Mouse (Mus musculus) liver, embryonic 15.5 days (tissue): ENCODE measurements around the gene Fnbp1. TPM values are rescaled to one million over a fixed set of nuclear protein-coding genes. Genes with fewer than 3 reads are reported as not detected.

Experiments used
- ATAC-seq: fragments of 200-750 bp; cut with Nextera tagmentation; 2 replicates; pipeline ENCODE4 v1.8.0; 2017; ENCODE audit warnings: moderate number of reproducible peaks, mild to moderate bottlenecking, moderate library complexity; ENCODE audit not compliant: insufficient read depth
- H3K27ac ChIP-seq: fragments of 300-500 bp; sonication (generic); replicated peaks from 2 replicates; pipeline ENCODE4 v1.5.1; 2015; ENCODE audit warnings: mild to moderate bottlenecking, inconsistent platforms
- H3K27me3 ChIP-seq: fragments of 300-500 bp; sonication (generic); 2 replicates; pipeline ENCODE4 v1.6.1; 2015; ENCODE audit warnings: mild to moderate bottlenecking, inconsistent platforms
- H3K36me3 ChIP-seq: fragments of 300-500 bp; sonication (generic); replicated peaks from 2 replicates; pipeline ENCODE4 v1.6.1; 2015; ENCODE audit warnings: moderate library complexity, mild to moderate bottlenecking, inconsistent platforms
- H3K4me1 ChIP-seq: fragments of 300-500 bp; sonication (generic); replicated peaks from 2 replicates; pipeline ENCODE4 v1.6.1; 2015; ENCODE audit warnings: inconsistent platforms
- H3K4me2 ChIP-seq: fragments of 300-500 bp; sonication (generic); 2 replicates; pipeline ENCODE4 v1.6.1; 2015; ENCODE audit warnings: moderate library complexity, mild to moderate bottlenecking, inconsistent platforms
- H3K4me3 ChIP-seq: fragments of 300-500 bp; sonication (generic); replicated peaks from 2 replicates; pipeline ENCODE4 v1.5.1; 2015; ENCODE audit warnings: mild to moderate bottlenecking, inconsistent platforms
- H3K9ac ChIP-seq: fragments of 300-500 bp; sonication (generic); 2 replicates; pipeline ENCODE4 v1.6.1; 2015; ENCODE audit warnings: moderate library complexity, mild to moderate bottlenecking, inconsistent platforms
- H3K9me3 ChIP-seq: fragments of 300-500 bp; sonication (generic); replicated peaks from 2 replicates; pipeline ENCODE4 v1.6.1; 2016; ENCODE audit warnings: inconsistent platforms
- WGBS: fragments of 180-500 bp; shearing (Covaris S2); methylation state at CpG from one replicate; pipeline ENCODE4 v1.1.7; 2015; ENCODE audit warnings: mixed read lengths; ENCODE audit not compliant: insufficient replicate concordance; 5-methylcytosine and 5-hydroxymethylcytosine counted together
- polyA plus RNA-seq: library from polyadenylated mRNA; unstranded; fragments of >200 nt; fragmentation: Nextera tagmentation; extraction: Ambion mirVana; gene quantifications from 2 replicates; pipeline ENCODE4 v1.2.1, GENCODE M21; 2015

The Fnbp1 gene
- polyA plus RNA-seq, 1 experiment from 2014 or later, result 5.1 TPM

- peak overlapping the region; percentile 59 for H3K4me2 ChIP-seq
- H3K27ac ChIP-seq, result peak overlapping the region; percentile 79
- no peaks in the 10 kb centered on the region for H3K27me3 ChIP-seq
- H3K9ac ChIP-seq, result peak overlapping the region; percentile 20; the same call in 1 of the 2 replicates
- WGBS, result 11% methylated on average over 2 of the region's 2 CpGs
- no peaks in the 10 kb centered on the region; the same call in 1 of the 2 replicates for H3K36me3 ChIP-seq
- H3K4me1 ChIP-seq, result peaks cover 36% of the 10 kb centered on the region
- peak overlapping the region; percentile 19 for H3K4me3 ChIP-seq
- H3K9me3 ChIP-seq, result no peaks in the 10 kb centered on the region
- peak; percentile 53; the same call in 1 of the 2 replicates for ATAC-seq
Measured at GRCm38 (mm10) chr2:31005453-31005852, 136.4 kb downstream of the Fnbp1 start.

DNA sequence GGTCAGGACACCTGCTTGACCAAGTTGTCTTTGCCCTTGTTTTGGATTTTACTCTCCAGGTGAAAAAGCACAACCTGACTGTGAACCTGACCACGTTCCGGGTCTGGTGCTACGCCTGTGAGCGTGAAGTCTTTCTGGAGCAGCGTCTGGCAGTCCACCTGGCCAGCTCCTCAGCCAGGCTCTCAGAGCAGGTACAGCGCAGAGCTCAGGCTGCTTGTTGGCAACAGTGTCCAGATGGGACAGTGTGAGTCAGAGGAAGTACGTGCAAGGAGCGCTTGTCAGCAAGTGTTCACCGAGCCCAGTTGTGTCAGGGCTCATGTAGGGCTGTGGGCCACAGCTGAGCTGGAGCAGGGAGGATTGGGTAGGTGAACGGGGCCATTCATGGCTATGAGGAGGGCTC, 139.0 kb downstream of the Fnbp1 start:
- Histone ChIP-seq H3K4me2 (no peak overlapping the region), H3K4me1 (peaks cover 35% of the 10 kb centered on the region), H3K27ac (no peak overlapping the region), H3K9me3 (no peaks in the 10 kb centered on the region), H3K4me3 (no peak overlapping the region), H3K36me3 (no peaks in the 10 kb centered on the region; the same call in 1 of the 2 replicates), H3K27me3 (no peaks in the 10 kb centered on the region), H3K9ac (no peak overlapping the region)
- ATAC-seq, result no peak
- 85% methylated on average over 10 of the region's 10 CpGs for WGBS

- H3K4me2 ChIP-seq, result no peak overlapping the region
- no peaks in the 10 kb centered on the region for H3K27me3 ChIP-seq
- no peak overlapping the region for H3K4me3 ChIP-seq
- H3K27ac ChIP-seq, result no peak overlapping the region
- H3K4me1 ChIP-seq, result 0 out of 2 replicates have a peak, but pooled peaks cover 3% of the 10 kb centered on the region
- H3K9me3 ChIP-seq, result no peaks in the 10 kb centered on the region
- H3K9ac ChIP-seq, result no peak overlapping the region
- H3K36me3 ChIP-seq, result no peaks in the 10 kb centered on the region
- ATAC-seq, result no peak
- 62% methylated on average over 8 of the region's 8 CpGs for WGBS
Measured at GRCm38 (mm10) chr2:30998443-30999260, 143.2 kb downstream of the Fnbp1 start.

- 72% methylated on average over 11 of the region's 11 CpGs for WGBS
- no peaks in the 10 kb centered on the region for H3K27me3 ChIP-seq
- ATAC-seq, result no peak
- H3K27ac ChIP-seq, result no peak overlapping the region
- H3K9me3 ChIP-seq, result no peaks in the 10 kb centered on the region
- H3K4me1 ChIP-seq, result 0 out of 2 replicates have a peak, but pooled peaks cover 3% of the 10 kb centered on the region
- no peak overlapping the region for H3K4me2 ChIP-seq
- no peak overlapping the region for H3K9ac ChIP-seq
- no peak overlapping the region for H3K4me3 ChIP-seq
- H3K36me3 ChIP-seq, result no peaks in the 10 kb centered on the region
Measured at GRCm38 (mm10) chr2:30995432-30995996, 146.3 kb downstream of the Fnbp1 start.

GRCm38 (mm10) chr2:30994853-30995252, 147.0 kb downstream of the Fnbp1 start:
- WGBS, result 69% methylated on average over 4 of the region's 4 CpGs
- 0 out of 2 replicates have a peak, but pooled peaks cover 3% of the 10 kb centered on the region for H3K4me1 ChIP-seq

GRCm38 (mm10) chr2:30990221-30990620, 151.6 kb downstream of the Fnbp1 start:
- Histone ChIP-seq H3K9ac (no peak overlapping the region), H3K4me1 (peaks cover 8% of the 10 kb centered on the region), H3K4me2 (no peak overlapping the region), H3K27me3 (no peaks in the 10 kb centered on the region), H3K4me3 (no peak overlapping the region), H3K27ac (no peak overlapping the region), H3K9me3 (no peaks in the 10 kb centered on the region), H3K36me3 (no peaks in the 10 kb centered on the region)
- 69% methylated on average over 9 of the region's 9 CpGs for WGBS
- ATAC-seq, result no peak

More at GRCm38 (mm10) chr2:30994853-30995252, 147.0 kb downstream of the Fnbp1 start:
- H3K36me3 ChIP-seq, result no peaks in the 10 kb centered on the region
- H3K27me3 ChIP-seq, result no peaks in the 10 kb centered on the region
- no peaks in the 10 kb centered on the region for H3K9me3 ChIP-seq
- no peak overlapping the region for H3K9ac ChIP-seq
- no peak for ATAC-seq
- no peak overlapping the region for H3K4me3 ChIP-seq
- no peak overlapping the region for H3K27ac ChIP-seq
- no peak overlapping the region for H3K4me2 ChIP-seq

- Histone ChIP-seq H3K9me3 (no peaks in the 10 kb centered on the region), H3K4me2 (peak overlapping the region; percentile 55), H3K27me3 (no peaks in the 10 kb centered on the region), H3K4me3 (peak overlapping the region; percentile 35), H3K36me3 (no peaks in the 10 kb centered on the region), H3K4me1 (peaks cover 38% of the 10 kb centered on the region), H3K9ac (no peak overlapping the region), H3K27ac (no peak overlapping the region)
- WGBS, result 20% methylated on average over 17 of the region's 17 CpGs
- ATAC-seq, result no peak
Measured at GRCm38 (mm10) chr2:30985111-30986020, 156.4 kb downstream of the Fnbp1 start.

GRCm38 (mm10) chr2:30983024-30983423, 158.8 kb downstream of the Fnbp1 start:
- Histone ChIP-seq H3K4me3 (peak overlapping the region; percentile 93), H3K27ac (no peak overlapping the region)

DNA sequence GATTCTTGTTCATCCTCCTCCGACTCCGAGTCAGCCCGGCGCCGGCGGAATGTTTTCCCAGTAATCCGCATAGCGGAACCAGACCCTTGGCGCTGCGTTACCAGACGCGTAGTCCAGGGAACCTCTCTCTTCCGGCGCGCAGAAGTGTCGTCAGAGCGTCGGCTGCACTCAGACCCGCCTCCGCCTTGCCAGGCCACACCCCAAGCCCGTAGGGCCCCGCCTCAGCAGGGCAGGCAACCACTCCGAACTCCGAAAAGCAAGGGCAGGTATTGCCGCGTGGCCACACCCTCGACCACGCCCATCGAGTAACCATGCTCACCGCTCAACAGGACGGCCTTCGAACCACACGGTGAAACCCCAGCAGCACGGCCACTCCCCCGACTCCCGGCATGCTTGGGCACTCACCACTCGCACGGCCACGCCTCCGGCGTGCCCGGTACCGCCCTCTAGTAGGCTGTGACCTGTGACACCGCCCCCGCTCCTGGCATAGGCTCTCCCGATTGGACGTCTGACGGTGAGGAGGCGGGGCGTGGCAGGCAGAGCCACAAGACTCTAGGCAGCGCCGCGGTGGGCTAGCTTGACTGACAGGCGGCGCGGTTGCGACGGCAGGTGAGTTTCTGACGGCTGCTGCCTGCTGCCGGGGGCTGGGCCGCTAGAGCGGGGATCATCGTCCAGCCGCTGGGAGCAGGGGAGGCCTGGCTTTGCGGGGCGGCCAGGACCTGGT, 159.9 kb downstream of the Fnbp1 start, which contains the start of the genes BC005624 and Usp20:
TSS of gene BC005624 (minus strand) at position 412 of the 724 bp plus-strand sequence.
TSS of gene Usp20 (plus strand) at position 490 of the 724 bp plus-strand sequence.
- peak; percentile 96 for ATAC-seq
- under 1% methylated on average over 66 of the region's 66 CpGs for WGBS
- Histone ChIP-seq H3K27me3 (no peaks in the 10 kb centered on the region), H3K4me3 (peak within 1 kb of the TSS; percentile 93), H3K27ac (peak within 1 kb of the TSS; percentile 72), H3K4me1 (peaks cover 43% of the 10 kb centered on the region), H3K9ac (peak within 1 kb of the TSS; percentile 73), H3K9me3 (no peaks in the 10 kb centered on the region), H3K36me3 (peaks cover 25% of the 10 kb centered on the region), H3K4me2 (peak within 1 kb of the TSS; percentile 93)

More at GRCm38 (mm10) chr2:30983024-30983423, 158.8 kb downstream of the Fnbp1 start:
- H3K9ac ChIP-seq, result 0 out of 2 replicates have a peak overlapping the region, but pooled peaks have one; percentile 73
- H3K4me2 ChIP-seq, result peak overlapping the region; percentile 93
- no peaks in the 10 kb centered on the region for H3K27me3 ChIP-seq
- H3K36me3 ChIP-seq, result peaks cover 20% of the 10 kb centered on the region
- peaks cover 43% of the 10 kb centered on the region for H3K4me1 ChIP-seq
- no peak for ATAC-seq
- WGBS, result 48% methylated on average over 7 of the region's 7 CpGs
- H3K9me3 ChIP-seq, result no peaks in the 10 kb centered on the region
